Mouse (Mus musculus): ENCODE data around the gene Eif4a1. TPM values are rescaled to one million over a fixed set of nuclear protein-coding genes. Genes with fewer than 3 reads are reported as not detected.
A peak's percentile ranks its signal among the peaks of the same experiment; 100 is the strongest.

Eif4a1 gene
- 303 and 319 TPM in 2 replicates for polyA plus RNA-seq (2012; ENCODE audit: insufficient read depth, insufficient read length, missing spikeins)

GRCm38 (mm10) chr11:69672211-69672706 lies at the start of gene Eif4a1:
Gene Eif4a1, minus strand, starts transcription at chr11:69672423.
- Histone ChIP-seq H3K27ac (ENCODE audit: insufficient read depth, low read depth, low read length) (peak within 1 kb of the TSS; percentile 94), H3K4me1 (ENCODE audit: control insufficient read depth, insufficient read depth, low read length) (peaks cover 11% of the 10 kb centered on the region; the same call in 1 of the 2 replicates), H3K4me3 (ENCODE audit: insufficient read depth, low read length) (peak within 1 kb of the TSS; percentile 100)
- TF ChIP-seq POLR2A (IDR thresholded peaks at IDR 0.05; ENCODE audit: borderline replicate concordance, low read depth, low read length) (peak; percentile 95), CTCF (IDR thresholded peaks at IDR 0.05; ENCODE audit: low read depth, low read length) (no peak)

- Histone ChIP-seq H3K4me1 (ENCODE audit: control insufficient read depth, insufficient read depth, low read length) (peaks cover 3% of the 10 kb centered on the region; the same call in 1 of the 2 replicates), H3K4me3 (ENCODE audit: insufficient read depth, low read length) (no peak overlapping the region), H3K27ac (ENCODE audit: insufficient read depth, low read depth, low read length) (no peak overlapping the region)
- no peak for TF ChIP-seq CTCF (IDR thresholded peaks at IDR 0.05; ENCODE audit: low read depth, low read length)
- no peak for TF ChIP-seq POLR2A (IDR thresholded peaks at IDR 0.05; ENCODE audit: borderline replicate concordance, low read depth, low read length)
Measured at GRCm38 (mm10) chr11:69720852-69721251, 48.6 kb upstream of the Eif4a1 start.

GRCm38 (mm10) chr11:69719423-69719822 lies 47.2 kb upstream of the Eif4a1 start:
- Histone ChIP-seq H3K4me1 (ENCODE audit: control insufficient read depth, insufficient read depth, low read length) (peaks cover 3% of the 10 kb centered on the region; the same call in 1 of the 2 replicates), H3K4me3 (ENCODE audit: insufficient read depth, low read length) (no peak overlapping the region), H3K27ac (ENCODE audit: insufficient read depth, low read depth, low read length) (no peak overlapping the region)
- TF ChIP-seq POLR2A (IDR thresholded peaks at IDR 0.05; ENCODE audit: borderline replicate concordance, low read depth, low read length) (no peak), CTCF (IDR thresholded peaks at IDR 0.05; ENCODE audit: low read depth, low read length) (0 out of 2 replicates have a peak, but pooled peaks have one; percentile 15)

DNA sequence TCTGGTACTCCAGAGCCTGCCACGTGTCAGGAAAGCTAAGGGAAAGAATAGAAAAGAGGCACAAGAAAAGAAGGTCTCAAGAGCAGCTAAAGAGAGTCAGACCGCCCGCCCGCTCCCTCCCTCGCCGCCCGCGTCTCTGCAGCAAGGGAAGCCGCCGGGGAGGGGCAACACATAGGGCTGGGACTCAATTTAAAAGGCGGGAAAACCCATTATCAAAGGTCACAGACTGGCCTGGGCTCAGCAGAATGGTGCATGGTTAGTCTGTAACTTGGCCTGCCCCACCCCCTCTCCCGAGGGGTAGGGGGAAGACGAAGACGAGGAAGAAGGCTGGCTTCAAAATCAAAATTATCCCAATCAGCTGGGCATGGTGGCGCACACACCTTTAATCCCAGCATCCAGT lies 46.4 kb upstream of the Eif4a1 start:
- no peak overlapping the region for H3K27ac ChIP-seq (ENCODE audit: insufficient read depth, low read depth, low read length)
- no peak for TF ChIP-seq CTCF (IDR thresholded peaks at IDR 0.05; ENCODE audit: low read depth, low read length)
- TF ChIP-seq POLR2A (IDR thresholded peaks at IDR 0.05; ENCODE audit: borderline replicate concordance, low read depth, low read length) = no peak

GRCm38 (mm10) chr11:69716953-69717352 lies 44.7 kb upstream of the Eif4a1 start:
- Histone ChIP-seq H3K4me3 (ENCODE audit: insufficient read depth, low read length) (no peak overlapping the region), H3K27ac (ENCODE audit: insufficient read depth, low read depth, low read length) (no peak overlapping the region), H3K4me1 (ENCODE audit: control insufficient read depth, insufficient read depth, low read length) (no peaks in the 10 kb centered on the region)
- TF ChIP-seq CTCF (IDR thresholded peaks at IDR 0.05; ENCODE audit: low read depth, low read length) (no peak), POLR2A (IDR thresholded peaks at IDR 0.05; ENCODE audit: borderline replicate concordance, low read depth, low read length) (no peak)

More for the DNA sequence above, 46.4 kb upstream of the Eif4a1 start:
- no peak overlapping the region for H3K4me3 ChIP-seq (ENCODE audit: insufficient read depth, low read length)
- no peaks in the 10 kb centered on the region for H3K4me1 ChIP-seq (ENCODE audit: control insufficient read depth, insufficient read depth, low read length)

DNA sequence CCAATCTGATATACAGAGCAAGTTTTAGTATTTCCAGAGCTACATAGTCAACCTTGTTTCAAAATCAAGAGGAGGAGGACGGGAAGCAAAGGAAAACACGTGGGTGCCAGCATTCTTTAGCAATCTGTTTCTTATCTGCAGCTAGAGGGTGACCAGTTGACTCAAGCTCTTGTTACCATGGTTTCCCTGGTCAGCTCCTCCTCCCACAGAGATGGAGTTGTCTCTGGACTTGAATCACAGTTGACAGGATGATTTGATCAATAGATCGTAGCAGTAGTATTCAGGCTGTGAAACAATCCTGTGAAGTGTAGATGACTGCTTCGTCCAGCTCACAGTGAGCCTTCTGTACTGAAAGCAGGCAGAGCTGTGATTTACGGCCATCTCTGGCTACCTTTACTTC lies 43.7 kb upstream of the Eif4a1 start:
- Histone ChIP-seq H3K4me3 (ENCODE audit: insufficient read depth, low read length) (no peak overlapping the region), H3K4me1 (ENCODE audit: control insufficient read depth, insufficient read depth, low read length) (no peaks in the 10 kb centered on the region), H3K27ac (ENCODE audit: insufficient read depth, low read depth, low read length) (no peak overlapping the region)
- no peak for TF ChIP-seq POLR2A (IDR thresholded peaks at IDR 0.05; ENCODE audit: borderline replicate concordance, low read depth, low read length)
- TF ChIP-seq CTCF (IDR thresholded peaks at IDR 0.05; ENCODE audit: low read depth, low read length) = no peak

GRCm38 (mm10) chr11:69715482-69715881 lies 43.3 kb upstream of the Eif4a1 start:
- no peak overlapping the region for H3K4me3 ChIP-seq (ENCODE audit: insufficient read depth, low read length)
- no peak overlapping the region for H3K27ac ChIP-seq (ENCODE audit: insufficient read depth, low read depth, low read length)
- H3K4me1 ChIP-seq (ENCODE audit: control insufficient read depth, insufficient read depth, low read length) = no peaks in the 10 kb centered on the region
- no peak for TF ChIP-seq POLR2A (IDR thresholded peaks at IDR 0.05; ENCODE audit: borderline replicate concordance, low read depth, low read length)
- TF ChIP-seq CTCF (IDR thresholded peaks at IDR 0.05; ENCODE audit: low read depth, low read length) = peak; percentile 85

GRCm38 (mm10) chr11:69714636-69715329 lies 42.6 kb upstream of the Eif4a1 start:
- TF ChIP-seq POLR2A (IDR thresholded peaks at IDR 0.05; ENCODE audit: borderline replicate concordance, low read depth, low read length) = no peak
- no peak for TF ChIP-seq CTCF (IDR thresholded peaks at IDR 0.05; ENCODE audit: low read depth, low read length)
- no peaks in the 10 kb centered on the region for H3K4me1 ChIP-seq (ENCODE audit: control insufficient read depth, insufficient read depth, low read length)
- H3K4me3 ChIP-seq (ENCODE audit: insufficient read depth, low read length) = no peak overlapping the region
- no peak overlapping the region for H3K27ac ChIP-seq (ENCODE audit: insufficient read depth, low read depth, low read length)

GRCm38 (mm10) chr11:69712954-69713672 lies 40.9 kb upstream of the Eif4a1 start:
- H3K4me3 ChIP-seq (ENCODE audit: insufficient read depth, low read length) = no peak overlapping the region
- no peaks in the 10 kb centered on the region for H3K4me1 ChIP-seq (ENCODE audit: control insufficient read depth, insufficient read depth, low read length)
- H3K27ac ChIP-seq (ENCODE audit: insufficient read depth, low read depth, low read length) = no peak overlapping the region
- TF ChIP-seq POLR2A (IDR thresholded peaks at IDR 0.05; ENCODE audit: borderline replicate concordance, low read depth, low read length) (no peak), CTCF (IDR thresholded peaks at IDR 0.05; ENCODE audit: low read depth, low read length) (no peak)

DNA sequence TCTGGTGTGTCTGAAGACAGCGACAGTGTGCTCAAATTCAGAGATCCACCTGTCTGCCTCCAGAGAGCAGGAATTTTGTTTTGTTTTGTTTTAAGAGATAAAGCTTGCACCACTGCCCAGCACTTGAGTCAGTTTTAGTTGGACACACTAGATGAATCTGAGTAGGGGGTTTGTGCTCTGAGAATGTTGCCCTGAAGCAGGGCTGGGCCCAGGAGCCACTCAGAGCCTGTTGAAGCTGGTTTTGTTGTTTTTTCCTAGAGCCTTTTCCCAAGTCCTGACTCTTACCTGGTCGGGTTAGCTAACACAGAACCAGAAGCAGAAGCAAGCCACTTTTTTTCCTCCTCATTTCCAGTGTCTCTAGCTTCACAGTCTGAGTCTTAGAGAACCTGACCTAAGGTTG lies 38.9 kb upstream of the Eif4a1 start:
- TF ChIP-seq CTCF (IDR thresholded peaks at IDR 0.05; ENCODE audit: low read depth, low read length) (no peak), POLR2A (IDR thresholded peaks at IDR 0.05; ENCODE audit: borderline replicate concordance, low read depth, low read length) (no peak)
- no peak overlapping the region for H3K27ac ChIP-seq (ENCODE audit: insufficient read depth, low read depth, low read length)
- no peaks in the 10 kb centered on the region for H3K4me1 ChIP-seq (ENCODE audit: control insufficient read depth, insufficient read depth, low read length)
- no peak overlapping the region for H3K4me3 ChIP-seq (ENCODE audit: insufficient read depth, low read length)

Measured in bone marrow macrophage, adult 2 months (primary cell).